Mouse (Mus musculus): ENCODE measurements around the gene Klk9. TPM values are rescaled to one million over a fixed set of nuclear protein-coding genes. Genes with fewer than 3 reads are reported as not detected.

Gene Klk9
- 0.23 TPM in 1 of 2 replicates, not detected in the other for polyA plus RNA-seq (2015; fragmentation: Nextera tagmentation; extraction: Ambion mirVana)

DNA sequence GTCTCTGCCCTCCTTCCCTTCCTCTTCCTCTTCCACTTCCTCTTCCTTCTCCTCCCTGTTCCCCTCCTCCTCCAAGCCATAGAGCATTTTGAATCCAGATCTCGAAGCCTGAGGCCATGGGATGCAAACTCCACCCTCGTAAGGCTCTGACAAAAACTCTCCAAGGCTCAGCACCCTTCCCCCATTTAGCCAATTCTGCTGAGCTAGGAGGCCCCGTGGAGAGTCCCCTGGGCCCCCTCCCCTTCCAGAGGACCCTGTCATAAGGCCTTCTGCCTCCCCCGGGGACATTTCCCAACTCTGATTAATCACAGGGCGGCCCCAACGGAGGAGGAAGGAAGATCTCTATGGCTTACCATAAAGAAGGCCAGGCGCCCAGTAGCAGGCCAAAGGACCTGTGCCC, at the start of gene Klk9:
Gene Klk9 (plus strand): TSS at position 301 of the 400 bp plus-strand sequence.
- WGBS = 75% methylated on average over 7 of the region's 7 CpGs

DNA sequence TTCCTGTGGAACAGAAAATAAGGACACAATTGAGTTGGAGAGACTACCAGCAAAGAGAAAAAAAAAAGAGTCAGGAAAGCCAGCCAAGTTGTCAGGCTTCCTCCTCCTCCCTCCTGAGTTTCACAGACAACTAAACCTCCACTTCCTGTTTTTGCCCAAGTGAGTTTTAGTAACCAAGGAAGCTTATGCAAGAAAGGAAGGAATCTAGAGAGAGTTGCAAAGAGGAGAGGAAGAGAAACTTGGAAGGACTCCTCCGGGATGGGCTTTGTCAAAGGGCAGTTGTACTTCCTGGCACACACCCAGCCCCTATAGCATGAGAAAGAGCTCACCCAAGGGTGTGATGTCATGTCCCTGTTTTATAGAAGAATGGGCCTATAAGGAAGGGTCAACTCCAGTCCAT, 43.9 kb upstream of the Klk9 start:
- H3K27ac ChIP-seq (replicated peaks) = no peak overlapping the region
- no peak overlapping the region for H3K4me2 ChIP-seq
- 0 out of 2 replicates have a peak, but pooled peaks cover 2% of the 10 kb centered on the region for H3K4me1 ChIP-seq
- no peaks in the 10 kb centered on the region for H3K27me3 ChIP-seq (replicated peaks)
- no peaks in the 10 kb centered on the region for H3K9me3 ChIP-seq (replicated peaks)
- ATAC-seq (ENCODE audit: low FRiP score) = no peak
- H3K36me3 ChIP-seq = no peaks in the 10 kb centered on the region
- 58% methylated on average over 1 of the region's 1 CpGs for WGBS
- H3K4me3 ChIP-seq (replicated peaks) = no peak overlapping the region
- no peak overlapping the region for H3K9ac ChIP-seq (replicated peaks)

More for the DNA sequence above, at the start of gene Klk9:
- Histone ChIP-seq H3K4me2 (no peak within 1 kb of the TSS), H3K4me3 (replicated peaks) (no peak within 1 kb of the TSS), H3K27me3 (replicated peaks) (peaks cover 23% of the 10 kb centered on the region), H3K9me3 (replicated peaks) (no peaks in the 10 kb centered on the region), H3K4me1 (peaks cover 11% of the 10 kb centered on the region), H3K9ac (replicated peaks) (no peak within 1 kb of the TSS), H3K36me3 (no peaks in the 10 kb centered on the region), H3K27ac (replicated peaks) (no peak within 1 kb of the TSS)
- no peak for ATAC-seq (ENCODE audit: low FRiP score)

DNA sequence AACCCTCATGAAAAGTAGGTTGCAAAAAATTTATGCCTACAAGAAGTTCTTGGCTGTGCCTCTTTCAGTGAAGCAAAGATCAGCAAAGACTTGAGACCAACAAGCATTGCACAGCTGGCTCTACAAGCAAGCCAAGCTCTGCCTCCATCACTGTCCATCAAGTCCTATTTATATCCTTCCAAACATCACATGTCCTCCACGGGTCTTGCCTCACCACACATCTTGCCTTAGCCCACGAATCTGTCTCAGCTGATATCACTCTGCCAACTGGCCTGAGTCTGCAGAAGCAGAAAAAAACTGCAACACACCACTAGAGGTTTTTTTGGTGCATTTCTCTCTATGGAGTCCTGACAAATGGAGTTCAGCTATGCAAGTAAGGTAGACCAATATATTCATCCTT, 38.9 kb upstream of the Klk9 start:
- H3K27ac ChIP-seq (replicated peaks) = no peak overlapping the region
- H3K9ac ChIP-seq (replicated peaks) = no peak overlapping the region
- no peaks in the 10 kb centered on the region for H3K27me3 ChIP-seq (replicated peaks)
- no peaks in the 10 kb centered on the region for H3K36me3 ChIP-seq
- H3K4me3 ChIP-seq (replicated peaks) = no peak overlapping the region
- 68% methylated on average over 2 of the region's 2 CpGs for WGBS
- H3K4me2 ChIP-seq = no peak overlapping the region
- ATAC-seq (ENCODE audit: low FRiP score) = no peak
- H3K9me3 ChIP-seq (replicated peaks) = no peaks in the 10 kb centered on the region
- H3K4me1 ChIP-seq = no peaks in the 10 kb centered on the region

DNA sequence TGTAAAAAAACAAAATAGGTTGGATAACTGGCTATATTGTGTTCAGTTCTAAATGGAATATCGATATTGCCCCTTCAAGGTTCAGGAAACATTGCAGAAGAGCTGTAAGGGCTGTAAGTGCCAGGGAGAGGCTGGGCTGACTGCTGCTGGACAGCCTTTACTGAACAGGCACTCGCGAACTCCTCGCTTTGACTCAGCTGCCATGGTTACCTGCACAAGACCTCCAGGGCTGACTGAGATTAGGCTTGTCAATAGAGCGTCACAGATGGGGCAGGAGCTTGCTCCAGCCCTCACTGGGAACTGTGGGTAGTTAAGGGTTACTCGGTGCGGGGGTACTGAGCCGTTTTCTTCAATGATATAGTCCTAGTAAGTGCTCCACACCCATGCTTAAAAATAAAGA, 25.2 kb upstream of the Klk9 start:
- Histone ChIP-seq H3K36me3 (no peaks in the 10 kb centered on the region), H3K4me3 (replicated peaks) (no peak overlapping the region), H3K9ac (replicated peaks) (no peak overlapping the region), H3K4me1 (no peaks in the 10 kb centered on the region), H3K27me3 (replicated peaks) (no peaks in the 10 kb centered on the region), H3K27ac (replicated peaks) (no peak overlapping the region), H3K9me3 (replicated peaks) (no peaks in the 10 kb centered on the region), H3K4me2 (no peak overlapping the region)
- 57% methylated on average over 8 of the region's 8 CpGs for WGBS
- ATAC-seq (ENCODE audit: low FRiP score) = no peak

DNA sequence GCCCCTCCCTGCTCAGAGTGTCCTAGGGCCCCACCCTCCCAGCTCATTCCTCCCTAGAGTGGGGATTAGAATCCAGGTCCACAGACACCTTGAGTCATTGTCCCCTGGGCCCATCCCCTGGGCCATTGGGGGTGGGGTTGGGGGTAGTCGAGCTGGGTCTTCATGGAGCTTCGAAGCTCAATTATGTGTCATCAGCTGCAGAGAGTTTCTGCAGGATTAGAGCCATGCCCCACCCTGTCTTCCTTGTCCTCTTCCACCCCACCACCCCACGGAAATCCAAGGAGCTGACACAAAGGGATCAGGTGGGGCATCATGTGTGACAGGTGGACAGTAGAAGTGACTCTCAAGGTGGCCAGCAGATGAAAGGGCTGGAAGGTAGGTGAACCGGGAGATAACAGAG, 23.1 kb upstream of the Klk9 start, which contains the start of gene Klk12:
Gene Klk12 (plus strand): TSS at position 301 of the 400 bp plus-strand sequence.
- no peak for ATAC-seq (ENCODE audit: low FRiP score)
- Histone ChIP-seq H3K9me3 (replicated peaks) (no peaks in the 10 kb centered on the region), H3K9ac (replicated peaks) (no peak within 1 kb of the TSS), H3K27me3 (replicated peaks) (no peaks in the 10 kb centered on the region), H3K4me2 (no peak within 1 kb of the TSS), H3K4me1 (no peaks in the 10 kb centered on the region), H3K4me3 (replicated peaks) (no peak within 1 kb of the TSS), H3K36me3 (no peaks in the 10 kb centered on the region), H3K27ac (replicated peaks) (no peak within 1 kb of the TSS)
- 85% methylated on average over 4 of the region's 4 CpGs for WGBS

DNA sequence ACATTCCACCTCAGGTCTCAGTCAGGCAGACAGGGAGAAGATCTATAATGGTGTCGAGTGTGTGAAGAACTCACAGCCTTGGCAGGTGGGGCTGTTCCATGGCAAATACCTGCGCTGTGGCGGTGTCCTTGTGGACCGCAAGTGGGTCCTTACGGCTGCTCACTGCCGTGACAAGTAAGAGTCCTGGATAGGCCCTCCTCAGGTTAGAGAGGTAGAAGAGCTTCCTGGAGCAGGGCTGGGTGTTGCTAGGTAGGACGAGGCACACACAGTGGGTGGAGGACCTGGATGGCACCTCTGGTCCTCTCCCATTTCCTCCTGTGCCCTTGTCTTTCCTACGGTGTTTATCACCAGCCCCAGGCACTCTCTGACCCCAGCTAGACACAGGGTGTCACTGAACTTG, 22.1 kb upstream of the Klk9 start:
- no peak for ATAC-seq (ENCODE audit: low FRiP score)
- H3K4me3 ChIP-seq (replicated peaks) = no peak overlapping the region
- no peaks in the 10 kb centered on the region for H3K9me3 ChIP-seq (replicated peaks)
- 97% methylated on average over 8 of the region's 8 CpGs for whole genome bisulfite sequencing
- no peak overlapping the region for H3K9ac ChIP-seq (replicated peaks)
- no peaks in the 10 kb centered on the region for H3K4me1 ChIP-seq
- no peaks in the 10 kb centered on the region for H3K27me3 ChIP-seq (replicated peaks)
- no peaks in the 10 kb centered on the region for H3K36me3 ChIP-seq
- H3K4me2 ChIP-seq = no peak overlapping the region
- H3K27ac ChIP-seq (replicated peaks) = no peak overlapping the region

DNA sequence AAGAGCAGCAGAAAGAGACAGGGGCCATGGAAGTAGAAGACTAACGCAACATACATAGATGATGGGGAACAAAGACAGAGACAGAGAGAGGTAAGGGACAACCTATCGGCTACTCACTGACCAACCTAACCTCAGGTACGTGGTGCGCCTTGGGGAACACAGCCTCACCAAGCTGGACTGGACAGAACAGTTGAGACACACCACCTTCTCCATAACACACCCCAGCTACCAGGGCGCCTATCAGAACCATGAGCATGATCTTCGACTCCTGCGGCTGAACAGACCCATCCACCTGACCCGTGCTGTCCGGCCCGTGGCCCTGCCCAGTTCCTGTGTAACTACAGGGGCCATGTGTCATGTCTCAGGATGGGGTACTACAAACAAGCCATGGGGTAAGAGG, 21.0 kb upstream of the Klk9 start:
- Histone ChIP-seq H3K9me3 (replicated peaks) (no peaks in the 10 kb centered on the region), H3K4me1 (no peaks in the 10 kb centered on the region), H3K27me3 (replicated peaks) (no peaks in the 10 kb centered on the region), H3K4me2 (no peak overlapping the region), H3K36me3 (no peaks in the 10 kb centered on the region), H3K27ac (replicated peaks) (no peak overlapping the region), H3K9ac (replicated peaks) (no peak overlapping the region), H3K4me3 (replicated peaks) (no peak overlapping the region)
- 96% methylated on average over 10 of the region's 10 CpGs for WGBS
- ATAC-seq (ENCODE audit: low FRiP score) = no peak; the same call in 1 of the 2 replicates

DNA sequence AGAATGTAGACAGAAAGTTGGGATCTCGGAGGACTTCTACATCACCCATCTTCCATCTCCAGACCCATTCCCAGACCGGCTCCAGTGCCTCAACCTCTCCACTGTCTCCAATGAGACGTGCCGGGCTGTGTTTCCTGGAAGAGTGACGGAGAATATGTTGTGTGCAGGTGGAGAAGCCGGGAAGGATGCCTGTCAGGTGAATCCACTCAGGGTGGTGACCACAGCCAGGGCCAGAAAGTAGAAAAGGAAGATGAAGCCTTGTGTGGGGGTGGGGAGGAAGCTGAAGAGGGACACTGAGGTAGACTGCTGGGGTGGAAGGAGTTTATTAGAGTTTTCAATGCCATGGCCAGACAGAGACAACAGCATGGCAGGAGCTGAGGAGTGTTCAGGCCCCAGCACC, 19.8 kb upstream of the Klk9 start:
- H3K9ac ChIP-seq (replicated peaks) = no peak overlapping the region
- 89% methylated on average over 6 of the region's 6 CpGs for WGBS
- no peak overlapping the region for H3K4me3 ChIP-seq (replicated peaks)
- H3K27ac ChIP-seq (replicated peaks) = no peak overlapping the region
- no peaks in the 10 kb centered on the region for H3K27me3 ChIP-seq (replicated peaks)
- no peak for ATAC-seq (ENCODE audit: low FRiP score)
- no peaks in the 10 kb centered on the region for H3K9me3 ChIP-seq (replicated peaks)
- H3K4me2 ChIP-seq = no peak overlapping the region
- no peaks in the 10 kb centered on the region for H3K36me3 ChIP-seq
- H3K4me1 ChIP-seq = no peaks in the 10 kb centered on the region

DNA sequence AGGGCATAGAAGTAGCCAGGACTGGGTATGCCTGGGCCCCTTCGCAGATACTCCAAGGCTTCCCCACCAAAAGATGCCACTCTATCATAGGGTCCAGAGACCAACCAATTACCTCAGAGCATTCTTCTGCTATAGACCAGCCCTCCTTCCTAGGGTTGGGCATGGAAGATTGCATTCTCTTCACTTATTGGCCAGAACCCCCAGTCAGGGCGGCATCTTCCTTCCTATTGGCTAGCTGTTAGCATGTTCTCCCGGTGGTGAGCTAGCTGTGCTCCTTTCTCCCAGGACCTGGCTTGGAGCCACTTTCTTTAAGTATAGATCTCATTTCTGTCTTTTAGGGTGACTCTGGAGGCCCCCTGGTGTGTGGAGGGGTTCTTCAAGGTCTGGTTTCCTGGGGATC, 18.8 kb upstream of the Klk9 start:
- no peak overlapping the region for H3K4me3 ChIP-seq (replicated peaks)
- no peak overlapping the region for H3K4me2 ChIP-seq
- no peak overlapping the region for H3K27ac ChIP-seq (replicated peaks)
- no peaks in the 10 kb centered on the region for H3K36me3 ChIP-seq
- 75% methylated on average over 3 of the region's 3 CpGs for WGBS
- H3K4me1 ChIP-seq = no peaks in the 10 kb centered on the region
- no peaks in the 10 kb centered on the region for H3K27me3 ChIP-seq (replicated peaks)
- no peak overlapping the region for H3K9ac ChIP-seq (replicated peaks)
- ATAC-seq (ENCODE audit: low FRiP score) = no peak
- H3K9me3 ChIP-seq (replicated peaks) = no peaks in the 10 kb centered on the region

DNA sequence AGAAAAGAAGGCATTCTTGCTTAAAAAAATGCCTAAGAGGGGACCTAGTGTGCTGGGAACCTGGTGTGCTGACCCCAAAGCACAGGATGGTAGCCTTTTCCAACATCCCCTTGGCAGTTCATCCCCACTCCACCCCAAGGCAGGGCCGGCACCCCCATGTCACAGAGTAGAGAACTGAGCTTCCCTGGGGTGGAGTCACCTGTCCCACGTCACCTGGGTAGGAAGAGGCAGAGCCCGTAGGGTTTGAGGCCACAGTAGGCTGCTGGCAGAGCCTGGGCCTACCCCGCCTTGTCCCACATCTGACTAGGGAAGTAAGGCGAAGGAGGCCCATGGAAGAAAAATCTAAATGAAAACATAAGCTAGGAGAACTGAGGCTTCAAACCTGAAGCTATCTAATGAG, 17.3 kb upstream of the Klk9 start, which contains the start of gene Klk11:
Gene Klk11 (plus strand): TSS at position 241 of the 400 bp plus-strand sequence.
- H3K9me3 ChIP-seq (replicated peaks) = no peaks in the 10 kb centered on the region
- H3K4me2 ChIP-seq = no peak within 1 kb of the TSS
- no peak within 1 kb of the TSS for H3K9ac ChIP-seq (replicated peaks)
- no peaks in the 10 kb centered on the region for H3K4me1 ChIP-seq
- H3K36me3 ChIP-seq = no peaks in the 10 kb centered on the region
- no peak for ATAC-seq (ENCODE audit: low FRiP score)
- no peaks in the 10 kb centered on the region for H3K27me3 ChIP-seq (replicated peaks)
- no peak within 1 kb of the TSS for H3K27ac ChIP-seq (replicated peaks)
- no peak within 1 kb of the TSS for H3K4me3 ChIP-seq (replicated peaks)
- WGBS = 96% methylated on average over 5 of the region's 5 CpGs

DNA sequence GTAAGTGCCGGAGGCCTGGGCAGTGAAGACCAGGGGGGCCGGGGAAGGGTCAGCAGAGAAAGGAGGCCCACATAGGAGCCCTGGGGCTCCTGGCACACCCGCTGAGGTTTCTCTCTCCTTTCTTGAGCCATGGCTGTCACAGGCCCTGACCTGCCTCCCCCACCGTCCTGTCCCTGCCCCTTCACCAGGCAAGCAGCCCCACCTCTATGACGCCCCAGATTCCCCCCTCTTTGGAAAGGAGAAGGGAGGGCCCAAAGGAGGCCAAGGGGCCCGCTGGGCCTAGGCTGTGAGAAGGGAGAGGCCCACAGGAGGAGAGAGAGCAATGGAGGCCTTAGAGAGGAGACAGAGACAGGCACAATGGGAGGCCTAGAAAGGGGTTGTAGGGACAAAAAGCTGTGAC, 16.9 kb upstream of the Klk9 start:
- Histone ChIP-seq H3K4me3 (replicated peaks) (no peak overlapping the region), H3K27me3 (replicated peaks) (no peaks in the 10 kb centered on the region), H3K9ac (replicated peaks) (no peak overlapping the region), H3K9me3 (replicated peaks) (no peaks in the 10 kb centered on the region), H3K4me1 (no peaks in the 10 kb centered on the region), H3K4me2 (no peak overlapping the region), H3K36me3 (no peaks in the 10 kb centered on the region), H3K27ac (replicated peaks) (no peak overlapping the region)
- 46% methylated on average over 6 of the region's 6 CpGs for WGBS
- no peak for ATAC-seq (ENCODE audit: low FRiP score)

DNA sequence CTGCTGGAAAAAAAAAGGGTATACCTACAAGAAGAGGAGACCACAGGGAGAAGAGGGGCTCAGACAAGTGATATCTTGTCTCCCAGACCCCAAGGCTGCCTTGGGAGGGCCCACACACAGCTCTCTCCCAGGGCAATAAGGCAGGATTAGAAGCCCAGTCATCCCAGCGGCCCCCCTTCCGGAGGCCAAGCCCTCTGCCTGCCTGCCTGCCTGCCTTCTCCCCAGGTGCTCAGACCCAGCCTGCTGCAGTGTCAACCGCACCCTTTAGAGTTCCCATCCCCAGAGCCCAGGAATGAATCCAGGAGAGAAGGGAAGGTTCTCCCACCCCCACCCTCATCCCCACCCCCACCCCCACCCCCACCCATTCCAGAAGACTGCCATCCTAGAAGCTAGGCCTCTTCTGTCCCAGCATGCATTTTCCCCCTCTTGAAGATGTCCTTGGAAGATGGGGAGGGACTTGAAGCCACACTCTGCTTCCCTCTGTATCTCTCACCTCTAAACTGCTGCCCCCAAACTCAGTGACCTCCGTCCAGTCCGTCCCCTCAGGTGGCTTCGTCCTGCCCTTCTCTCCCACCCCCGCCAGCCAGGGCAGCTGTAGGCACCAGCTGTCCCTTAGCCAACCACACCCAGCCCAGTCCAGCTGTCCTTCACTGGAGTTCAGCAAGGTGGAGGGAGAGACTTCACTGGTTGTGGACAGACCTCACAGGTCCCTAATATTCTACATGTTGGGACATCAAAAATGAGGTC, 16.2 kb upstream of the Klk9 start:
- WGBS = 61% methylated on average over 7 of the region's 7 CpGs
- no peak overlapping the region for H3K4me3 ChIP-seq (replicated peaks)
- H3K4me1 ChIP-seq = no peaks in the 10 kb centered on the region
- no peak overlapping the region for H3K4me2 ChIP-seq
- no peak overlapping the region for H3K9ac ChIP-seq (replicated peaks)
- ATAC-seq (ENCODE audit: low FRiP score) = no peak
- no peaks in the 10 kb centered on the region for H3K9me3 ChIP-seq (replicated peaks)
- H3K27ac ChIP-seq (replicated peaks) = no peak overlapping the region
- H3K36me3 ChIP-seq = no peaks in the 10 kb centered on the region
- no peaks in the 10 kb centered on the region for H3K27me3 ChIP-seq (replicated peaks)

Measured in neural tube, embryonic 15.5 days (tissue).